Mouse (Mus musculus) midbrain, postnatal 0 days (tissue): ENCODE measurements around the gene Btbd16. TPM values are rescaled to one million over a fixed set of nuclear protein-coding genes. Genes with fewer than 3 reads are reported as not detected.

ENCODE experiments used
- ATAC-seq: fragments of 200-750 bp; cut with Nextera tagmentation; 2 replicates; pipeline ENCODE4 v1.8.0; 2017; ENCODE audit warnings: moderate number of reproducible peaks, mild to moderate bottlenecking, moderate TSS enrichment, moderate library complexity; ENCODE audit not compliant: low FRiP score
- DNase-seq: peaks from one replicate; pipeline ENCODE4 v3.0.0-alpha.2; 2015; ENCODE audit warnings: low spot score
- H3K27ac ChIP-seq: fragments of 300-500 bp; sonication (generic); 2 replicates; pipeline ENCODE4 v1.5.1; 2014; ENCODE audit warnings: low read depth, mild to moderate bottlenecking, low read length, mixed read lengths
- H3K27me3 ChIP-seq: fragments of 300-500 bp; sonication (generic); 2 replicates; pipeline ENCODE4 v1.6.1; 2014; ENCODE audit warnings: low read length, control low read depth, mixed read lengths; ENCODE audit not compliant: insufficient read depth
- H3K36me3 ChIP-seq: fragments of 300-500 bp; sonication (generic); 2 replicates; pipeline ENCODE4 v1.6.1; 2014; ENCODE audit warnings: low read length, control low read depth, mixed read lengths; ENCODE audit not compliant: insufficient read depth
- H3K4me1 ChIP-seq: fragments of 300-500 bp; sonication (generic); 2 replicates; pipeline ENCODE4 v1.6.1; 2014; ENCODE audit warnings: mild to moderate bottlenecking, control low read depth, antibody characterized with exemption, low read length, mixed read lengths; ENCODE audit not compliant: insufficient read depth
- H3K4me2 ChIP-seq: fragments of 300-500 bp; sonication (generic); 2 replicates; pipeline ENCODE4 v1.6.1; 2014; ENCODE audit warnings: low read depth, mild to moderate bottlenecking, low read length, mixed read lengths; ENCODE audit not compliant: poor library complexity, severe bottlenecking
- H3K4me3 ChIP-seq: fragments of 300-500 bp; sonication (generic); 2 replicates; pipeline ENCODE4 v1.5.1; 2014; ENCODE audit warnings: low read depth, mild to moderate bottlenecking, low read length, moderate library complexity
- H3K9ac ChIP-seq: fragments of 300-500 bp; sonication (generic); replicated peaks from 2 replicates; pipeline ENCODE4 v1.6.1; 2014; ENCODE audit warnings: mild to moderate bottlenecking, low read length, moderate library complexity, mixed read lengths; ENCODE audit not compliant: poor library complexity, severe bottlenecking
- H3K9me3 ChIP-seq: fragments of 300-500 bp; sonication (generic); 2 replicates; pipeline ENCODE4 v1.6.1; 2016; ENCODE audit warnings: low read length, control low read depth
- CTCF ChIP-seq: IDR thresholded peaks from 2 replicates; pipeline ENCODE4 v1.5.1; 2016; ENCODE audit warnings: antibody characterized with exemption, mild to moderate bottlenecking
- WGBS: fragments of 180-500 bp; shearing (Covaris S2); extraction: QIAGEN DNeasy Blood & Tissue Kit; methylation state at CpG from one replicate; pipeline ENCODE4 v1.1.7; 2014; 5-methylcytosine and 5-hydroxymethylcytosine counted together
- polyA plus RNA-seq: library from polyadenylated mRNA; unstranded; fragments of >200 nt; fragmentation: Nextera tagmentation; extraction: Ambion mirVana; gene quantifications from 2 replicates; pipeline ENCODE4 v1.2.1, GENCODE M21; 2015
- total RNA-seq: library from RNA; depleted of rRNA; stranded (reverse); fragments of >200 nt; gene quantifications from 2 replicates; pipeline ENCODE4 v1.2.3, GENCODE M21; 2014

Gene Btbd16
- total and polyA plus RNA-seq, 2 experiments from 2014 or later, result 0.32 TPM; not detected in 1

DNA sequence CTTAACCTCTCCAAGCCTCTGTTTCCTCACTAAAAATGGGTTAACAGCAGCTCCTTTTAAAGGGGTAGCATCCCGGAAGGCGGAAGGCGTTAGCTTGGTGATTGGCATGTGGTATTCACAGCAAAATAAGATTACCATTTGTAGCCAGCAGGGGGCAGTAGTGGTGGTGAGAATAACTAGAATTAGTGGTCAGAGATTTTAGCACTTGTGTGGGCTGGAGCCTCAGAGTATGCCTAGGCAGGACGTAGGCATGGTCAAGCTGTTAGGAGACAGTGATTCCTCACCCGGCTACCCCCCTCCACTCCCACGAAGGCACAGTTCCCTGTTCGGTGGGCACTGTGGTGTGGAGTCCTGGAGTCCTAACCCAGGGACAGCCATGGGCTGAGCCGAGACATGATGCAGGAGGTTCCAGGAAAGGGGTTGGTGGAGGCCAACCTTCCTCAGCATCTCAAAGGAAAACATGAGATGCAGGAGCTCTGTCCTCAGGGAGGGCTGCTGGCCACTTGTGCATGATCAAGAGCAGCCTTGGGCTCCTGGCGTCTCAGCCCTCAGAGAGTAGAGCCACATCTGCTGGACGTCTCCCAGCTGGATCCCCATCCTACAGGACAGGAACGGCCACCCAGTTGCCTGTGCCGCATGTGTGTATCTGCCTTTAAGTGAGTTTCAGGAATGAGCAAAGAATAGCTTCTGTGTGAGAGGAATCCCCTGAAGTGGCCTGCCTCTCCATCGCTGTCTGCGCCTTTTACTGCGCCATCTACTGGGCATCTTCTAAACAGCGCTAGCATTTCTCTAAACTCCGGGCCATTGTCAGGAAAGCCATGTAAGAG, 11.6 kb upstream of the Btbd16 start:
- Histone ChIP-seq H3K9ac (no peak overlapping the region), H3K9me3 (no peaks in the 10 kb centered on the region), H3K36me3 (peaks cover 40% of the 10 kb centered on the region), H3K4me3 (no peak overlapping the region), H3K27me3 (no peaks in the 10 kb centered on the region), H3K27ac (peak overlapping the region; percentile 51), H3K4me1 (no peaks in the 10 kb centered on the region), H3K4me2 (no peak overlapping the region)
- 28% methylated on average over 17 of the region's 17 CpGs for WGBS
- TF ChIP-seq CTCF, result peak; percentile 93
- DNase-seq (peak; percentile 90), ATAC-seq (peak; percentile 62)

- ATAC-seq (no peak), DNase-seq (no peak)
- no peak overlapping the region for H3K4me3 ChIP-seq
- no peaks in the 10 kb centered on the region for H3K27me3 ChIP-seq
- no peak overlapping the region for H3K27ac ChIP-seq
- H3K4me2 ChIP-seq, result no peak overlapping the region
- no peaks in the 10 kb centered on the region for H3K4me1 ChIP-seq
- 97% methylated on average over 17 of the region's 17 CpGs for WGBS
- no peak overlapping the region for H3K9ac ChIP-seq
- H3K9me3 ChIP-seq, result no peaks in the 10 kb centered on the region
- TF ChIP-seq CTCF, result no peak
- H3K36me3 ChIP-seq, result peaks cover 33% of the 10 kb centered on the region
Observed at GRCm38 (mm10) chr7:130764160-130764559, 9.7 kb upstream of the Btbd16 start.

DNA sequence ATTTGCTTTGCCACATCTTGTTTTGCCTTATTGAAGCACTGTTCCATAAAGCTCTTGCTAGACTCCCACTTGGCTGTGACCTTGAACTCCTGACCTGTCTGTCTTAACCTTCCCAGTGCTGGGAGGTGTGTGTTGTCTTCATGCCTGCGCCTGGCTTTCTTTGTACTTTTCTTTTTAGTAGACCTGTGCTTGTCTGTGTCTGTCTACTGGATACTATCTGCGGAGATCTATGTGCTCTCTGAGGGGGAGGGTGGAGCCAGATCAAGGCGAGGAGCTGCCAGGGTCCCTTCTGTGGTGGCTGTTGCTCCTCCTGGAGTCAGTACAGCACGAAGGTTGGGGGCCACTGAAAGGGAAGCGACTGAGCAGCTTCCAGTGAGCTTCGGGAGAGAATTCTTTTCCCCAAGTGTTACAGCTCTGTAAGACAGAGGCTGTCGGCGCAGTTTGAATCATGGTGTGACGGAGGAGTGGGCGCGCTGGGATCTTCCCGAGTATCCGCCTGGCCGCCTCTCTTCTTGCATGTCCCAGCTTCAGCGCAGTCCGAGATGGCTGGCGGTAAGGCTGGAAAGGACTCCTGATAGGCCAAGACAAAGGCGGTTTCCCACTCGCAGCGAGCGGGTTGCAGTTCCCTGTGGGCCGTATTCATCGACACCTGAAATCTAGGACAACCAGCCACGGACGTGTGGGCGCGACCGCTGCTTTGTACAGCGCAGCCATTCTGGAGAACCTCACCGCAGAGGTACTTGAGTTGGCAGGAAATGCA, 7.3 kb upstream of the Btbd16 start:
- Histone ChIP-seq H3K27ac (no peak overlapping the region), H3K9me3 (no peaks in the 10 kb centered on the region), H3K4me2 (no peak overlapping the region), H3K9ac (no peak overlapping the region), H3K36me3 (peaks cover 13% of the 10 kb centered on the region; the same call in 1 of the 2 replicates), H3K4me1 (no peaks in the 10 kb centered on the region), H3K4me3 (no peak overlapping the region), H3K27me3 (no peaks in the 10 kb centered on the region)
- TF ChIP-seq CTCF, result no peak
- DNase-seq, result no peak
- WGBS, result 76% methylated on average over 30 of the region's 30 CpGs
- ATAC-seq, result no peak

GRCm38 (mm10) chr7:130768151-130768550, 5.7 kb upstream of the Btbd16 start:
- H3K27ac ChIP-seq, result no peak overlapping the region
- WGBS, result 92% methylated on average over 4 of the region's 4 CpGs
- TF ChIP-seq CTCF, result no peak

GRCm38 (mm10) chr7:130770707-130771106, 3.2 kb upstream of the Btbd16 start:
- Histone ChIP-seq H3K4me1 (no peaks in the 10 kb centered on the region), H3K9me3 (no peaks in the 10 kb centered on the region), H3K9ac (no peak overlapping the region), H3K27ac (no peak overlapping the region), H3K4me3 (no peak overlapping the region), H3K27me3 (no peaks in the 10 kb centered on the region), H3K36me3 (no peaks in the 10 kb centered on the region), H3K4me2 (no peak overlapping the region)
- WGBS, result 24% methylated on average over 3 of the region's 3 CpGs
- TF ChIP-seq CTCF, result peak; percentile 96
- no peak; the same call in 1 of the 2 replicates for ATAC-seq
- peak; percentile 94 for DNase-seq

More at GRCm38 (mm10) chr7:130768151-130768550, 5.7 kb upstream of the Btbd16 start:
- Histone ChIP-seq H3K4me3 (no peak overlapping the region), H3K27me3 (no peaks in the 10 kb centered on the region), H3K9me3 (no peaks in the 10 kb centered on the region), H3K9ac (no peak overlapping the region), H3K36me3 (peaks cover 13% of the 10 kb centered on the region; the same call in 1 of the 2 replicates), H3K4me1 (no peaks in the 10 kb centered on the region), H3K4me2 (no peak overlapping the region)
- ATAC-seq (no peak), DNase-seq (no peak)
